ENCODE assay signal across 8 mouse cellular contexts in the genomic region with DNA sequence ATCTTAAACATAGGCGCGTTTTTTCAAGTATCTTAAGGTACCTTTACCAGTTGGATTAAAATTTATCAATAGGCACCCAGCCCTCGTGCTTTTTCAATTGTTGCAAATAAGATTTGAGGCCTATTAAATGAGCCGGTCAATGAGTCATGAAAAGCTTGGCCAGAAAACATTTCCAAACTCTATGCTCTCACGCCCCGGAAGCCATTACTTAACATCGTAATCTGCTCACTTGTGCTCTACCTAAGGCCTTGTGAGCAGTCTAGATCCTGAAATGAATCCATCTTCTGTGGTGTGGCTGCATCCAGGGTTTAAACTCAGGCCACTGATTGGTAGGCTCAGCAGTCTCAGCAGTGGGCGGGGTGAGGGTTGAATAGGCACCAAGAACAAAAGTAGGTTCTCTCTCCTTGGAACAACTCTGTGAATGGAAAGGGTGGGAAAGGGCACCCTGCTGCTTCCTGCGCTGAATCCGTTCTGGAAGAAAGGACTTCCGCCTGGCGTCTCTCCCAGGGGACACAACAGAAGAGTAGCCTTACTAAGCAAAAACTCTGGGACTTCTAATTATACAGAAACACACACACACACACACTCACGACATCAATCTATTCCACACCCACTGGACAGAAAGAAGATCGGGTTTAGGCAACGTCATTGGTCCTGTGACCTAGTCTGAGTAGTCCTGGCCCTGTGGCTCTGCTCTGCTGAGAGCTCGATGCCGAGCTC. TPM values are rescaled to one million over a fixed set of nuclear protein-coding genes. Genes with fewer than 3 reads are reported as not detected.
DNase-seq lines count a peak whose midpoint lies in the region; ATAC-seq lines count a peak whose summit lies in the region.

No protein-coding gene starts in this region.

- no peak for ATAC-seq in granulocyte monocyte progenitor cell, adult 5-6 weeks (replicated peaks; ENCODE audit: poor library complexity, severe bottlenecking)

- DNase-seq in adrenal gland, adult (ENCODE audit: inconsistent age in 2 of 2, low spot score in 1 of 2), result peak; percentile 47 to 68
- no peak for DNase-seq in adrenal gland, postnatal 4 days (ENCODE audit: low spot score in 2 of 2)
- DNase-seq in 3134 (ENCODE audit: extremely low read depth, insufficient read length, low spot score), result peak; percentile 79
- peak; percentile 34 to 50 for DNase-seq in cerebellum, postnatal 10 days
- DNase-seq in heart, postnatal 36 days, result peak; percentile 19 to 24
- peak; percentile 11 for DNase-seq in left cerebral cortex, adult 11 months (ENCODE audit: low spot score)
- peak; percentile 54 for DNase-seq in right cerebral cortex, adult 18-20 months

- intact Hi-C loops in heart, postnatal 36 days (cut with DNase I), result no loop called here

RNA-seq across cellular contexts. Expression of a gene that starts 53.4 kb away (rescaled TPM):
- total RNA-seq in adrenal gland, postnatal 4 days (2021), result 10 to 100 TPM; 28.4 to 33.3 TPM
- total RNA-seq in heart, postnatal 36 days (2021), result 1 to 10 TPM; 5.6 to 6.8 TPM
- total RNA-seq in granulocyte monocyte progenitor cell, adult 5-6 weeks (2014; fragmentation: Nextera tagmentation), result 4.0 and 5.7 TPM in 2 replicates
- 3.8 and 4.4 TPM in 2 replicates for total RNA-seq in granulocyte monocyte progenitor cell, adult 5-6 weeks (2017)

Comparison
In these comparisons a context has a peak if more than half of its experiments do, and no peak if none do; other contexts are left out.
1. DNase-seq: peak in adrenal gland, adult (2 of 2), 3134 (single experiment), cerebellum, postnatal 10 days (2 of 2), heart, postnatal 36 days (2 of 2), left cerebral cortex, adult 11 months (single experiment) and right cerebral cortex, adult 18-20 months (single experiment); none in adrenal gland, postnatal 4 days (0 of 2).